Mouse (Mus musculus) olfactory bulb, adult 2 months (tissue): Measurements from ENCODE around the gene Phlda1.

Experiments used
- CTCF ChIP-seq: fragments of 200-500 bp; IDR thresholded peaks from 2 replicates; pipeline ENCODE4 v1.5.1; 2012; ENCODE audit warnings: low read depth, mild to moderate bottlenecking, low read length, moderate library complexity; ENCODE audit not compliant: insufficient read depth
- POLR2A ChIP-seq: fragments of 200-500 bp; IDR thresholded peaks from 2 replicates; pipeline ENCODE4 v1.6.1; 2012; ENCODE audit warnings: mild to moderate bottlenecking, low read depth, low read length, moderate library complexity; ENCODE audit not compliant: insufficient read depth

DNA sequence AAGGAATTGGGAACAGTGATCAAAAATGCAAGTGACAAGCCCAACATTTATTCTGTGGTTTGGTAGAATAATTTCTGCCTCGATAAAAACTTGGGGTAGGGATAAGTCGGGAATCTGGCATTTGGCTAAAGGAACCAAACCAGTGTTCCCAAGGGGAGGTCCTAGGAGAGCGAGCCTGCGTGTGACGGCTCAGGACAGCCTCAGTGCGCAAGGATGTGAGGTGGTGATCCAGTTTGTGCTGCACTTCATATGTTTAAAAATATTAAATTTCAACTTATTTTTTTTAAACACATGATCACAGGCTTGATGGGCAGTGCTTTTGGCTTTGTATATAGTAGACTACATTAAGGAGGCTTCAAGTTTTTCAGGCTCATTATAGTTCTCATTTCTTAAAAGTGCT is 6.2 kb upstream of the Phlda1 start:
- TF ChIP-seq POLR2A (no peak), CTCF (no peak)
